Mouse (Mus musculus) liver, embryonic 11.5 days (tissue): Measurements from ENCODE around the gene Gps2. TPM values are rescaled to one million over a fixed set of nuclear protein-coding genes. Genes with fewer than 3 reads are reported as not detected.

Experiments used
- ATAC-seq: fragments of 200-750 bp; cut with Nextera tagmentation; replicated peaks from 2 replicates; pipeline ENCODE4 v1.8.0; 2017; ENCODE audit warnings: moderate number of reproducible peaks, mild to moderate bottlenecking, moderate TSS enrichment, moderate library complexity; ENCODE audit not compliant: low FRiP score
- DNase-seq: peaks from one replicate; pipeline ENCODE4 v3.0.0-alpha.2; 2017; ENCODE audit warnings: low spot score
- H3K27ac ChIP-seq: fragments of 300-500 bp; sonication (generic); 2 replicates; pipeline ENCODE4 v1.5.1; 2014; ENCODE audit warnings: mild to moderate bottlenecking, low read depth, low read length, control low read depth
- H3K27me3 ChIP-seq: fragments of 300-500 bp; sonication (generic); replicated peaks from 2 replicates; pipeline ENCODE4 v1.6.1; 2014; ENCODE audit warnings: low read length, mixed read lengths; ENCODE audit not compliant: control insufficient read depth, insufficient read depth
- H3K36me3 ChIP-seq: fragments of 300-500 bp; sonication (generic); 2 replicates; pipeline ENCODE4 v1.6.1; 2014; ENCODE audit warnings: mild to moderate bottlenecking, low read length, moderate library complexity, mixed read lengths; ENCODE audit not compliant: control insufficient read depth, insufficient read depth
- H3K4me1 ChIP-seq: fragments of 300-500 bp; sonication (generic); replicated peaks from 2 replicates; pipeline ENCODE4 v1.6.1; 2014; ENCODE audit warnings: low read length, mixed read lengths; ENCODE audit not compliant: control insufficient read depth, insufficient read depth
- H3K4me2 ChIP-seq: fragments of 300-500 bp; sonication (generic); 2 replicates; pipeline ENCODE4 v1.6.1; 2014; ENCODE audit warnings: mild to moderate bottlenecking, control low read depth, moderate library complexity
- H3K4me3 ChIP-seq: fragments of 300-500 bp; sonication (generic); 2 replicates; pipeline ENCODE4 v1.5.1; 2014; ENCODE audit warnings: low read depth, low read length, control low read depth
- H3K9ac ChIP-seq: fragments of 300-500 bp; sonication (generic); 2 replicates; pipeline ENCODE4 v1.6.1; 2014; ENCODE audit warnings: low read depth, low read length, control low read depth
- H3K9me3 ChIP-seq: fragments of 300-500 bp; sonication (generic); 2 replicates; pipeline ENCODE4 v1.6.1; 2016; ENCODE audit warnings: low read length, inconsistent platforms, mixed read lengths; ENCODE audit not compliant: control insufficient read depth
- WGBS: fragments of 180-500 bp; shearing (Covaris S2); extraction: QIAGEN DNeasy Blood & Tissue Kit; methylation state at CpG from one replicate; pipeline ENCODE4 v1.1.7; 2014; 5-methylcytosine and 5-hydroxymethylcytosine counted together
- polyA plus RNA-seq: library from polyadenylated mRNA; unstranded; fragments of >200 nt; fragmentation: Nextera tagmentation; extraction: Ambion mirVana; gene quantifications from 2 replicates; pipeline ENCODE4 v1.2.1, GENCODE M21; 2014

Gps2 gene
- polyA plus RNA-seq, 1 experiment from 2014 or later = 130 TPM

DNA sequence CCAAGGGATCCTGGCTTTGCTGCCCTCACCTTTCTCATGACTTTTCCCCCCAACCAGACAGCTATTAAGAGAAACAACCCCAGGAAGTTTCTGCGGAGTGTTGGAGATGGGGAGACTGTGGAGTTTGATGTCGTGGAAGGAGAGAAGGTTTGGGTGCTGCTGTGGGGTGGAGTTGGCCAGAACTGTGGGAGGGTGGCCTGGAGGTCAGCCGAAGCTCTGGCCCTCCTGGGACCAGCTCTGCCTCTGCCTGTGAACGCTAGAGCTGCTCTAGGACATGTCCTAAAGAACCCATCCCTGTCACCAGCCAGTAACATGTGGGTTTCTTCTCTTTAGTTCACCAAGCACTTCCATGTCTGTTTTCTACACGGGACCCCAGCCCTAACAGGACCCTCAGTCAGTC is 25.5 kb downstream of the Gps2 start:
- H3K9ac ChIP-seq = no peak overlapping the region
- no peak overlapping the region for H3K4me3 ChIP-seq
- H3K36me3 ChIP-seq = no peaks in the 10 kb centered on the region
- ATAC-seq (no peak), DNase-seq (no peak)
- no peak overlapping the region for H3K27ac ChIP-seq
- H3K9me3 ChIP-seq = no peaks in the 10 kb centered on the region
- peaks cover 17% of the 10 kb centered on the region for H3K4me1 ChIP-seq
- peaks cover 71% of the 10 kb centered on the region for H3K27me3 ChIP-seq
- WGBS = 58% methylated on average over 5 of the region's 5 CpGs
- H3K4me2 ChIP-seq = no peak overlapping the region

DNA sequence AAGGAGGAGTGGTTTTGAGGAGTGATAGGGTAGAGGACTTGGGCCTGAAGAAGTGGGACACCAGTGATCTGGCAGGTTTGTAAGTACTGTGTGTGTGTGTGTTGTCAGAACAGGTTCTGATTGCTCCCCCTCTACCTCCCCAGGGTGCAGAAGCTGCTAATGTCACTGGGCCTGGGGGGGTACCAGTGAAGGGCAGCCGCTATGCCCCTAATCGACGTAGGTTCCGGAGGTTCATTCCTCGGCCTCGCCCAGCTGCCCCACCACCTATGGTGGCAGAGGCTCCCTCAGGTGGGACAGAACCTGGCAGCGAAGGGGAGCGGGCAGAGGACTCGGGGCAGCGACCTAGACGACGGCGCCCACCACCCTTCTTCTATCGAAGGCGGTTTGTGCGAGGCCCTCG is 26.0 kb downstream of the Gps2 start:
- peaks cover 71% of the 10 kb centered on the region for H3K27me3 ChIP-seq
- 92% methylated on average over 17 of the region's 17 CpGs for WGBS

DNA sequence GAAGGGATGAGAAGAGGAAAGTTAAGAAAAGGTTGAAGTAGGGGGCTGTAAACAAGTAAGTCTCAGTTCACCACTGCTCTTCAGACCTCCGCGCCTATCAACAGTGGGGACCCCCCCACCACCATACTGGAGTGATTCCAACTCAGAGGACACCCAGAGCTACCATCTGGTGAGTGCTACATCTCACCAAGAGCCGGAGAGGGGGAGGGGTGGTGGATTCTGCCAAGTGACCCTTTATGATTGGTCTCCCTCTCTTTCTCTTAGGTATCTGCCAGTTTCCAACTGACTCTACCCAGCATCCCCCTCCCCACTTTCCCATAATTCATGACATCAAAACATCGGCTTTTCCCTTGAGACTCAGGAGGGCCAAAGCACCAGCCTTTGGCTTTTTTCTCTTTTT is 27.3 kb downstream of the Gps2 start:
- H3K4me1 ChIP-seq = peaks cover 8% of the 10 kb centered on the region
- no peak for DNase-seq
- H3K9me3 ChIP-seq = no peaks in the 10 kb centered on the region
- H3K27ac ChIP-seq = no peak overlapping the region
- 78% methylated on average over 4 of the region's 4 CpGs for WGBS
- 0 out of 2 replicates have a peak, but pooled peaks cover 2% of the 10 kb centered on the region for H3K36me3 ChIP-seq
- no peak overlapping the region for H3K4me2 ChIP-seq
- no peak for ATAC-seq
- H3K9ac ChIP-seq = no peak overlapping the region
- no peak overlapping the region for H3K4me3 ChIP-seq
- H3K27me3 ChIP-seq = peaks cover 63% of the 10 kb centered on the region

More for the DNA sequence above, 26.0 kb downstream of the Gps2 start:
- Histone ChIP-seq H3K9me3 (no peaks in the 10 kb centered on the region), H3K27ac (no peak overlapping the region), H3K9ac (no peak overlapping the region), H3K4me3 (no peak overlapping the region), H3K4me1 (peaks cover 14% of the 10 kb centered on the region), H3K36me3 (0 out of 2 replicates have a peak, but pooled peaks cover 2% of the 10 kb centered on the region), H3K4me2 (no peak overlapping the region)
- ATAC-seq = no peak
- no peak for DNase-seq

DNA sequence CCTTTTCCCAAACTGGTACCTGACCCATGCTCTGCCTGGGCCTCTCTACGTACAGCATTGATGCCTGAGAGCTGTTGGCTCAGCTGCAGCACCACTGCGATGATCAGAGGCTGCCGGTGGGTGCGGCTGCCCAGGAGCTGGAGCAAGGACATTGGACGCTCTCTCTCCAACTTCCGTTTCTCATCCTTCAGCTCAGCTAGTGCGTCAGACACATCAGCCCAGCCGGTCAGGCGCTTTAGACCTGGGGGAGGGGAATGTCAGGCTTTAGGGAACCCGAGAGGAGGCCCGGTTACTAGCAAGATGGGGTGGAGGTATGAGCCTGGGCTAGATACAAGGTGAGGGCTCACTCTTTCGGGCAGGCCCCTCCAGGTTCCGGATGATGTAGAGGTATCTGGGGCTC is 31.5 kb downstream of the Gps2 start:
- Histone ChIP-seq H3K9me3 (no peaks in the 10 kb centered on the region), H3K4me3 (no peak overlapping the region), H3K4me1 (peaks cover 25% of the 10 kb centered on the region), H3K27ac (no peak overlapping the region), H3K9ac (no peak overlapping the region), H3K4me2 (no peak overlapping the region), H3K36me3 (0 out of 2 replicates have a peak, but pooled peaks cover 2% of the 10 kb centered on the region), H3K27me3 (peaks cover 26% of the 10 kb centered on the region)
- DNase-seq (no peak), ATAC-seq (no peak)
- 60% methylated on average over 13 of the region's 13 CpGs for WGBS

DNA sequence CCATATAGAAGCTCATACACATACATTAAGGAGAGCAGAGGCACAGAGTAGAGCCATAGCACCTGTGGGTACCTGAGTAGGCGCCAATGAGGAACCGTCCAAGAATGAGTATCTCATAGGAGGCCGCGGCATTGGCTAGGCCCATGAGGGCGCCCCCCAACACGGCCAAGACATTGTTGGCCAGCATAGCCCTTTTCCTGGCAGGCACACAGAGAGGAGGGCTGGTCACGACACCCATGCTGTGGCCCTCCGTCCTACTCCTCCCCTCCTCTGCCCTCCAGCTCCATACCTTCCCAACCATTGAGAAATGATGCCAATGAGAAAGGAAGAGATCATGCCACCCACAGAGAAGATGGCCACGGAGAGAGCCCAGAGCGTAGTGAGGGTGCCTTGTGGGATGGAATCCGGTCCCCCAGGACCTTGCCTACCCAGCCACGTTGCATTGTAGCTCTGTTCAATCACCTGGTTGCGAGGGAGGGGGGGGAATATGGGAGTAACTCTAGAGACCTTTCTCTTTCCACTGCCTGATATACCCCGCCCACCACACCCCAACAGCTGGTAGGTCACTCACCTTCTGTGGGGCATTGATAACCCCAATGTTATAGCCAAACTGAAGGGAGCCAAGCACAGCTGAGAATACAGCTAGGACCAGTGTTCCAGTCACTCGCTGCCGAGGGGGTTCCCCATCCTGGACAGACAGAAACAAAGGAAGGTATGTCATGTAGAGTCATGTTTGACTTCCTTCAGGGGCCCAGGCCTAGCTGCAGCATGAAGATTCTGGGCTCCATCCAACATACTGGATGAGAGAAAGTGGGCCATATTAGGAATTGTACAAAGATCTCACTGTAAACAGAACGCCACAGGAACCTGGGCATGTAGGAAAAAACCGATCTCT is 32.6 kb downstream of the Gps2 start:
- peak overlapping the region; percentile 84 for H3K4me2 ChIP-seq
- peaks cover 21% of the 10 kb centered on the region for H3K27me3 ChIP-seq
- H3K27ac ChIP-seq = peak overlapping the region; percentile 68
- H3K9me3 ChIP-seq = no peaks in the 10 kb centered on the region
- 83% methylated on average over 18 of the region's 18 CpGs for WGBS
- ATAC-seq (peak; percentile 67), DNase-seq (no peak)
- peak overlapping the region; percentile 65 for H3K9ac ChIP-seq
- H3K4me3 ChIP-seq = peak overlapping the region; percentile 60
- H3K4me1 ChIP-seq = peaks cover 25% of the 10 kb centered on the region
- H3K36me3 ChIP-seq = 0 out of 2 replicates have a peak, but pooled peaks cover 2% of the 10 kb centered on the region

DNA sequence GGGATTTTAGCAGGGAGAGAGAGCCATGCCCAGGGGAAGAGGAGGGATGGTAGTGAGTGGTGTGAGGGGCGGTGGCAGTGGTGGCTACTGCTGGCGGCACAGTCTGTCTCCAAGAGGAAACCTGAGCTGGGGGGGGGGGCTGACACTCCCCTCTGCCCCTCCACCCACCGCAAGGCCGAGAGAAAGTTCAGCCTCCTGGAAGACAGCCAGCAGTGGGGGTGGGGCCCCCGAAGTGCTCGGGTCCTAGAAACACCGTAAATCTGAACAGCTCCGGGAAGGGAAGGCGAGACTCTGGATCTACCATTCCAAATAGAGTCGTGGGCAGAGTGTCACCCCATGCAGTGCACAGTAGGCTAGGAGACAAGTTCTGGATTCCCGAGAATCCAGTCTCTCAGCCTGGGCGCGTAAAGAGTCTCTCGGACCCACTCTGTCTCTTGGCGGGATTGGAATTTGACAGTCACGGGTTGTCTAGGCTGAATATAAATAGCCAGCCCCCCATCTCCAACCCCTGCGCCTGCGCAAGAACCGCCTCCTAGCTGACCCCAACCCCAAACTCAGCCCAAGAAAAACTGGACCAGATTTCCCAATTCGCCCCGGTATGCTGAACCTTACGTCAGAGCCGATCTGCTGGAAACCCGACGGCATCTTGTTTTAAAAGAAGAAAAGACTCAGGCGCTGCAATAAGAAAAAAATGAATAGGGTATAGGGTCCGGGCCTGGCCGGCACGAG is 33.8 kb downstream of the Gps2 start:
- Histone ChIP-seq H3K9ac (peak overlapping the region; percentile 65), H3K4me1 (peaks cover 25% of the 10 kb centered on the region), H3K36me3 (0 out of 2 replicates have a peak, but pooled peaks cover 2% of the 10 kb centered on the region), H3K9me3 (no peaks in the 10 kb centered on the region), H3K4me3 (peak overlapping the region; percentile 60), H3K27me3 (peaks cover 24% of the 10 kb centered on the region), H3K4me2 (peak overlapping the region; percentile 84), H3K27ac (peak overlapping the region; percentile 68)
- peak; percentile 49 for DNase-seq
- peak; percentile 1 for ATAC-seq
- WGBS = 12% methylated on average over 29 of the region's 29 CpGs

DNA sequence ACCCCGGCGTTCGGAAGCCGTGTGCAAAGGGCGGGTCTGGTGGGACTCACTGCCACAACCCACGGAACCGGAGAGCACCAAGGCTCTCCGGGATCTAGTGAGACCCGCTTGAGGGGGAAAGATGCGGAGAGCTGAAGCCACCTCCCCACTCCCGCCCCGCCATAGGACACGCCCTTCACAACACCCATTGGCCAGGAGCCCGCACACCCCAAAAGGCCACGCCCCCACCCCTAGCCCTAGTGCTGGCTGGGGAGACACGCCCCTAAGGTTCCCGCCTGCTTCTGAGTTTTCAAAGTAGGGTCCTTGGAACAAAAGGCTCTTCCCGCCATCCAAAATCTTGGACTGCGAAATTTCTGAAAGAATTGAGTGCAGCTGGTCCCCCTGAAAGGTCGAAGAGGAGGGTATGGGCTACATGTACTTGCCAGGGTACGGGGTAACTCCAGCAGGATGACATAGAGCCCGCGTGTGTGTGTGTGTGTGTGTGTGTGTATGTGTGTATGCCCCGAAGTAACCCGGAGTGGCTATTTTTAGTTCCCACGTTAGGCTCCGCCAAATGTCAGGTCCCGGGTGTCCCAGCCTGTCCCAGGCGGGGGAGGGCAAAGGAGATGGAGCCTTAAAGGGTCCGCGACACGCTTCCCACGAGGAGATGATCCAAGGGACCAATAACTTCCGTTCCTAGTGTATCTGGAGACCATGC is 34.5 kb downstream of the Gps2 start, which contains the start of gene Slc2a4:
TSS of gene Slc2a4 (minus strand) at position 123 of the 697 bp plus-strand sequence.
- 1% methylated on average over 33 of the region's 34 CpGs for WGBS
- H3K4me3 ChIP-seq = peak within 1 kb of the TSS; percentile 60
- no peaks in the 10 kb centered on the region for H3K9me3 ChIP-seq
- H3K27ac ChIP-seq = peak within 1 kb of the TSS; percentile 70
- H3K4me2 ChIP-seq = peak within 1 kb of the TSS; percentile 84
- H3K4me1 ChIP-seq = peaks cover 25% of the 10 kb centered on the region
- peaks cover 18% of the 10 kb centered on the region; the same call in 1 of the 2 replicates for H3K27me3 ChIP-seq
- H3K9ac ChIP-seq = peak within 1 kb of the TSS; percentile 65
- 0 out of 2 replicates have a peak, but pooled peaks cover 2% of the 10 kb centered on the region for H3K36me3 ChIP-seq
- DNase-seq = peak; percentile 94
- peak; percentile 92 for ATAC-seq

DNA sequence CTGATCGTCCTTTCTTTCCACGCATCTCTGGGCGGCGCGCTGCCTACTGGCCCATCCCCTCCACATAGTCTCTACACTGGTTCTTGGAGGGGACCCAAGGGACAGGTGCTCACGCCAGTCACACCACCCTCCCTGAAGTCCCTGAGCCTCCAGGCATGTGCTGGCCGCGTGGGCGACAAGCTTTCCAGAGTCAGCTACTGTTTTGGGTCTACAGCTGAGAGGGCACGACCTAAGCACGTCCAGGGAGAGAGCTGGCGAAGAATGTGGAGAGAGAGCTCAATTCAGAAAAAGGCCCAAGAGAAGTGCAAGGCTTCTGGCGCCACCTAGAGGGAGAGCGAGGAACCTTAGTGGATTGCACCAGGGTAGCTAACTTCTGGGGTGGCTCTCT is 35.1 kb downstream of the Gps2 start:
- H3K27ac ChIP-seq = peak overlapping the region; percentile 70
- H3K4me2 ChIP-seq = peak overlapping the region; percentile 84
- peaks cover 25% of the 10 kb centered on the region for H3K4me1 ChIP-seq
- peaks cover 16% of the 10 kb centered on the region; the same call in 1 of the 2 replicates for H3K27me3 ChIP-seq
- WGBS = 1% methylated on average over 14 of the region's 14 CpGs
- ATAC-seq (peak; percentile 53), DNase-seq (peak; percentile 85)
- H3K9ac ChIP-seq = peak overlapping the region; percentile 64
- no peaks in the 10 kb centered on the region for H3K9me3 ChIP-seq
- H3K4me3 ChIP-seq = peak overlapping the region; percentile 60
- 0 out of 2 replicates have a peak, but pooled peaks cover 2% of the 10 kb centered on the region for H3K36me3 ChIP-seq
